Mouse (Mus musculus) hindbrain, embryonic 13.5 days (tissue): ENCODE data around the gene Dclk3. TPM values are rescaled to one million over a fixed set of nuclear protein-coding genes. Genes with fewer than 3 reads are reported as not detected.

ENCODE experiments used
- ATAC-seq: fragments of 200-750 bp; cut with Nextera tagmentation; 2 replicates; pipeline ENCODE4 v1.8.0; 2017; ENCODE audit warnings: moderate TSS enrichment; ENCODE audit not compliant: low FRiP score
- H3K27ac ChIP-seq: fragments of 300-500 bp; sonication (generic); 2 replicates; pipeline ENCODE4 v1.5.1; 2015; ENCODE audit warnings: inconsistent platforms, mild to moderate bottlenecking, moderate library complexity
- H3K27me3 ChIP-seq: fragments of 300-500 bp; sonication (generic); 2 replicates; pipeline ENCODE4 v1.6.1; 2015; ENCODE audit warnings: mild to moderate bottlenecking, inconsistent platforms
- H3K36me3 ChIP-seq: fragments of 300-500 bp; sonication (generic); 2 replicates; pipeline ENCODE4 v1.6.1; 2015; ENCODE audit warnings: mild to moderate bottlenecking, inconsistent platforms
- H3K4me1 ChIP-seq: fragments of 300-500 bp; sonication (generic); replicated peaks from 2 replicates; pipeline ENCODE4 v1.6.1; 2015; ENCODE audit warnings: inconsistent platforms
- H3K4me2 ChIP-seq: fragments of 300-500 bp; sonication (generic); 2 replicates; pipeline ENCODE4 v1.6.1; 2015; ENCODE audit warnings: inconsistent platforms, mild to moderate bottlenecking, moderate library complexity
- H3K4me3 ChIP-seq: fragments of 300-500 bp; sonication (generic); 2 replicates; pipeline ENCODE4 v1.5.1; 2015; ENCODE audit warnings: mild to moderate bottlenecking, inconsistent platforms
- H3K9ac ChIP-seq: fragments of 300-500 bp; sonication (generic); 2 replicates; pipeline ENCODE4 v1.6.1; 2015; ENCODE audit warnings: mild to moderate bottlenecking, inconsistent platforms
- H3K9me3 ChIP-seq: fragments of 300-500 bp; sonication (generic); 2 replicates; pipeline ENCODE4 v1.6.1; 2016; ENCODE audit warnings: inconsistent platforms
- WGBS: fragments of 180-500 bp; shearing (Covaris S2); methylation state at CpG from one replicate; pipeline ENCODE4 v1.1.7; 2015; 5-methylcytosine and 5-hydroxymethylcytosine counted together
- polyA plus RNA-seq: library from polyadenylated mRNA; unstranded; fragments of >200 nt; fragmentation: Nextera tagmentation; extraction: Ambion mirVana; gene quantifications from 2 replicates; pipeline ENCODE4 v1.2.1, GENCODE M21; 2015

The Dclk3 gene
- 4.4 and 4.9 TPM in 2 replicates for polyA plus RNA-seq

GRCm38 (mm10) chr9:111438904-111439835 lies at the start of gene Dclk3:
Dclk3 (plus strand) TSS chr9:111439081.
- Histone ChIP-seq H3K9ac (peak within 1 kb of the TSS; percentile 69), H3K4me1 (0 out of 2 replicates have a peak, but pooled peaks cover 7% of the 10 kb centered on the region), H3K4me3 (peak within 1 kb of the TSS; percentile 55), H3K36me3 (no peaks in the 10 kb centered on the region), H3K4me2 (peak within 1 kb of the TSS; percentile 69), H3K27me3 (peaks cover 40% of the 10 kb centered on the region), H3K9me3 (no peaks in the 10 kb centered on the region), H3K27ac (no peak within 1 kb of the TSS)
- WGBS = 2% methylated on average over 46 of the region's 57 CpGs
- peak; percentile 43; the same call in 1 of the 2 replicates for ATAC-seq

- Histone ChIP-seq H3K36me3 (no peaks in the 10 kb centered on the region; the same call in 1 of the 2 replicates), H3K4me3 (no peak overlapping the region), H3K9me3 (no peaks in the 10 kb centered on the region), H3K4me2 (no peak overlapping the region), H3K4me1 (no peaks in the 10 kb centered on the region; the same call in 1 of the 2 replicates), H3K9ac (no peak overlapping the region), H3K27me3 (no peaks in the 10 kb centered on the region), H3K27ac (no peak overlapping the region)
- WGBS = 74% methylated on average over 9 of the region's 9 CpGs
- no peak for ATAC-seq
Observed at GRCm38 (mm10) chr9:111390016-111390415, 48.9 kb upstream of the Dclk3 start.

GRCm38 (mm10) chr9:111391036-111391435 lies 47.8 kb upstream of the Dclk3 start:
- Histone ChIP-seq H3K9ac (no peak overlapping the region), H3K4me3 (no peak overlapping the region), H3K4me2 (no peak overlapping the region), H3K27ac (no peak overlapping the region), H3K27me3 (no peaks in the 10 kb centered on the region), H3K9me3 (no peaks in the 10 kb centered on the region), H3K36me3 (no peaks in the 10 kb centered on the region; the same call in 1 of the 2 replicates), H3K4me1 (no peaks in the 10 kb centered on the region)
- no peak for ATAC-seq
- WGBS = 87% methylated on average over 8 of the region's 8 CpGs

- 92% methylated on average over 18 of the region's 18 CpGs for WGBS
- Histone ChIP-seq H3K36me3 (no peaks in the 10 kb centered on the region; the same call in 1 of the 2 replicates), H3K4me1 (no peaks in the 10 kb centered on the region), H3K27me3 (no peaks in the 10 kb centered on the region), H3K27ac (no peak overlapping the region), H3K9me3 (no peaks in the 10 kb centered on the region), H3K4me3 (no peak overlapping the region), H3K9ac (no peak overlapping the region), H3K4me2 (no peak overlapping the region)
- ATAC-seq = no peak
Observed at GRCm38 (mm10) chr9:111391926-111392442, 46.9 kb upstream of the Dclk3 start.

- ATAC-seq = no peak
- Histone ChIP-seq H3K4me2 (no peak overlapping the region), H3K9ac (no peak overlapping the region), H3K9me3 (no peaks in the 10 kb centered on the region), H3K4me1 (no peaks in the 10 kb centered on the region), H3K27me3 (no peaks in the 10 kb centered on the region), H3K27ac (no peak overlapping the region), H3K36me3 (no peaks in the 10 kb centered on the region; the same call in 1 of the 2 replicates), H3K4me3 (no peak overlapping the region)
- WGBS = 71% methylated on average over 5 of the region's 5 CpGs
Observed at GRCm38 (mm10) chr9:111395265-111395664, 43.6 kb upstream of the Dclk3 start.

- Histone ChIP-seq H3K4me3 (no peak overlapping the region), H3K27ac (no peak overlapping the region), H3K9ac (no peak overlapping the region), H3K4me2 (no peak overlapping the region), H3K4me1 (no peaks in the 10 kb centered on the region), H3K36me3 (no peaks in the 10 kb centered on the region), H3K27me3 (no peaks in the 10 kb centered on the region), H3K9me3 (no peaks in the 10 kb centered on the region)
- 89% methylated on average over 2 of the region's 2 CpGs for WGBS
- no peak for ATAC-seq
Observed at GRCm38 (mm10) chr9:111398059-111398458, 40.8 kb upstream of the Dclk3 start.

GRCm38 (mm10) chr9:111400089-111400488 lies 38.8 kb upstream of the Dclk3 start:
- Histone ChIP-seq H3K4me1 (no peaks in the 10 kb centered on the region), H3K9ac (no peak overlapping the region), H3K36me3 (no peaks in the 10 kb centered on the region), H3K4me2 (no peak overlapping the region), H3K4me3 (no peak overlapping the region), H3K9me3 (no peaks in the 10 kb centered on the region), H3K27me3 (no peaks in the 10 kb centered on the region), H3K27ac (no peak overlapping the region)
- ATAC-seq = no peak
- 87% methylated on average over 4 of the region's 4 CpGs for WGBS

GRCm38 (mm10) chr9:111403159-111403558 lies 35.7 kb upstream of the Dclk3 start:
- H3K4me3 ChIP-seq = no peak overlapping the region
- H3K9ac ChIP-seq = no peak overlapping the region
- no peak overlapping the region for H3K4me2 ChIP-seq
- 91% methylated on average over 4 of the region's 4 CpGs for WGBS
- ATAC-seq = no peak
- H3K36me3 ChIP-seq = no peaks in the 10 kb centered on the region
- H3K4me1 ChIP-seq = no peaks in the 10 kb centered on the region
- H3K27me3 ChIP-seq = no peaks in the 10 kb centered on the region
- H3K27ac ChIP-seq = no peak overlapping the region
- H3K9me3 ChIP-seq = no peaks in the 10 kb centered on the region

GRCm38 (mm10) chr9:111404346-111405079 lies 34.4 kb upstream of the Dclk3 start:
- Histone ChIP-seq H3K4me2 (no peak overlapping the region), H3K27ac (no peak overlapping the region), H3K9me3 (no peaks in the 10 kb centered on the region), H3K36me3 (no peaks in the 10 kb centered on the region), H3K27me3 (no peaks in the 10 kb centered on the region), H3K9ac (no peak overlapping the region), H3K4me1 (no peaks in the 10 kb centered on the region), H3K4me3 (no peak overlapping the region)
- WGBS = 86% methylated on average over 12 of the region's 12 CpGs
- no peak for ATAC-seq

GRCm38 (mm10) chr9:111405080-111405428 lies 33.8 kb upstream of the Dclk3 start:
- no peak for ATAC-seq
- Histone ChIP-seq H3K4me3 (no peak overlapping the region), H3K4me1 (no peaks in the 10 kb centered on the region), H3K27ac (no peak overlapping the region), H3K27me3 (no peaks in the 10 kb centered on the region), H3K9me3 (no peaks in the 10 kb centered on the region), H3K9ac (no peak overlapping the region), H3K4me2 (no peak overlapping the region), H3K36me3 (no peaks in the 10 kb centered on the region)
- 87% methylated on average over 6 of the region's 6 CpGs for WGBS

GRCm38 (mm10) chr9:111408012-111408411 lies 30.9 kb upstream of the Dclk3 start:
- no peak overlapping the region for H3K9ac ChIP-seq
- no peak overlapping the region for H3K27ac ChIP-seq
- H3K4me3 ChIP-seq = no peak overlapping the region
- peaks cover 15% of the 10 kb centered on the region for H3K4me1 ChIP-seq
- H3K36me3 ChIP-seq = no peaks in the 10 kb centered on the region
- H3K4me2 ChIP-seq = no peak overlapping the region
- 81% methylated on average over 6 of the region's 6 CpGs for WGBS
- no peaks in the 10 kb centered on the region for H3K27me3 ChIP-seq
- H3K9me3 ChIP-seq = no peaks in the 10 kb centered on the region
- ATAC-seq = no peak

GRCm38 (mm10) chr9:111408427-111408826 lies 30.5 kb upstream of the Dclk3 start:
- no peak for ATAC-seq
- Histone ChIP-seq H3K4me3 (no peak overlapping the region), H3K36me3 (no peaks in the 10 kb centered on the region), H3K4me2 (no peak overlapping the region), H3K27me3 (no peaks in the 10 kb centered on the region), H3K27ac (no peak overlapping the region), H3K4me1 (peaks cover 19% of the 10 kb centered on the region), H3K9me3 (no peaks in the 10 kb centered on the region), H3K9ac (no peak overlapping the region)
- WGBS = 88% methylated on average over 10 of the region's 10 CpGs
